Mouse (Mus musculus) adrenal gland, postnatal 36 days (tissue): ENCODE measurements around the gene Gpr162. TPM values are rescaled to one million over a fixed set of nuclear protein-coding genes. Genes with fewer than 3 reads are reported as not detected.
A peak's percentile ranks its signal among the peaks of the same experiment; 100 is the strongest.
"Not testable (repeated sequence)": the region's sequence is repeated elsewhere in the genome, so short reads cannot be mapped to it uniquely, and the experiment has no call there.

ENCODE experiments used
- DNase-seq, 2 experiments: peaks; one replicate each; pipeline ENCODE4 v3.0.0; 2021; ENCODE audit warnings: mixed read lengths in 1 of 2
- long read RNA-seq, 2 experiments: library from polyadenylated mRNA; stranded (forward); transcript quantifications; one replicate each; pipeline ENCODE4 v2.0.0; 2021; ENCODE audit warnings: borderline sequencing depth in 2 of 2
- total RNA-seq, 2 experiments: library from RNA; stranded (reverse); gene quantifications; 2 replicates each; pipeline ENCODE4 v1.2.3; 2021

Gene Gpr162
- total RNA-seq: 1 to 10 TPM in 1 of 2 experiments, under 1 TPM in 1; 0.89 to 1.2 TPM
- long read RNA-seq, experiment 1, partial matches to known transcripts: 0 of 2 reads
- long read RNA-seq, experiment 1, other reads (novel, unspliced or antisense): 2 of 2 reads
- long read RNA-seq, experiment 2: 0 reads

DNA sequence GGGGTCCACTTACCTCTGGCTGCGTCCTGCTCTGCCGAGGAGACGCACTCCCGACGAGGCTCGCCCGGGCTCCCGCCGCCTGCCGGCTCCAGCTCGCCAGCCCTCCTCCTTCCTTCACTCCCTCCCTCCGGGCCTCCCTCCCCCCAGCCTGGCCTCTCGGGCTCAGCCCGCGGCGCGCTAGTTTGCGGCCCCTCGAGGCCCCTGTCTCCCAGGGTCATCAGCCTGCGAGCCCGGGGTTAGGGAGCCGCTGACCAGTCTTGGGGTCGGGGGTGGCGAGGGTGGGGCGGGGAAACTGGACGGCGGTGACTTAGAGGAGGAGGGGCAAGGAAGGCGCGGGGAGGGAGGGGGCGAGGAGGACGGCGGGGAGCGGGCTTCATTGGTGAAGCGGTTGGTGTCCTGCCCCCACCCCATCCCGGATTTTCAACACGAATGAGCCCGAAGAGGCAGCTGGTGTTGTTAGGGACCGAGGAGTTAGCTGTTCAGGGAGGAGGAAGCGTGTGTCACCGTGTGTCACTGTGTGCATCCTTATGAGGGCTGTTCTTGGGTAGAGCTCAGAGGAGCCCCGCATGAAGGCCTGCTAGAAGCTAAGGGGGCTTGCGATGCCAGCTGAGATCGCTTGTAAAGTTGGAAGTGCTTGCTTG lies at the start of gene Gpr162:
Gpr162 (minus strand) TSS at position 326 of the 641 bp plus-strand sequence.
- peak; percentile 72 to 79 for DNase-seq

DNA sequence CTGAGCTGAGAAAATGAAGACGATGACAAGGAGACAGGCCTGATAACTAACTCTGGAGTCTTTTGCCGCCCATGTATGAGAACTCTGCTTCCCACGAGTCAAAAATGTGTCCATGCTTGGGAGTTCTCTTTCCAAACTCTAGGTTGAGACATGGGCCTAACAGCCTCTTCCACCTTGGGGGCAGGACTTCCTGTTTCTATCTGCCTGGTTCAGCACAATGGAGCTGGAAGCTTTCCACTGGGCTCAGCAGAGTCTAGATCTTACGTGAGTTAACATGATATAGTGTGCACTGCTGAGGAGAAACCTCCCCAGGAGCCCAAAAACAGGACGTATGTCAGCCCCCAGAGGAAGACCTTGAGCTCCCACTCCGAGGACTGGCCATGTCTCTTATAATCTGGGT lies 49.4 kb upstream of the Gpr162 start:
- no peak for DNase-seq

DNA sequence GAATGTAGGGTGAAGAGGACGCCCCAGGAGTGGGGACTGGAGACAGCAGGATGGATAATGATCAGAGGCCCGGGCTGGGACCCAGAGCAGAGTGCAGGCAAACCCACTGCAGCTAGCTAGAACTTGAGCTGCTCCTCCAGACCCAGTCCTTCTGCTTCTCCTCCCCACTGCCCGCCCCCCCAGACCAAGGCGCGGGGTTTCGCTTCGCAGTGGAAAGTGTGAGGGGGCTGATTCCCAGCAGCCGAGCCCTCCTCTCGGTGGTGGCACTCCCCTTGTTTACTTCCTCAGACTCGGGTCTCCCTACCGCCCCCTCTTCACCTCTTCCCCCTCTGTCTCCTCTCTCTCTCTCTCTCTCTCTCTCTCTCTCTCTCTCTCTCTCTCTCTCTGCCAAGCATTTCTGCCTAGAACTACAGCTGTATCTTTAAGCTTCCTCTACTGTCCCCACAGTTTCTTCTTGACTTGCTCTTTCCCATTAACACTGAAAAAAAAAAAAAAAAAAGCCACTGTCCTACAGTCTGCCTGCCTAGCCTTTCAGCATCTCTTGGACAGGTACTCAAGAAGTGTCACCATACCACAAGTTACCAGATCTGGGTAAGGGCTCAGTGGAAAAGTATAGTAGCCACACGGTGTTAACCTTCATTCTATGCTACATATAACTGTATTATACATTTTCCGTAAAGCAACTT lies 47.9 kb upstream of the Gpr162 start, which contains the start of gene Lag3:
Lag3 (minus strand) TSS at position 173 of the 686 bp plus-strand sequence.
- no peak for DNase-seq

- DNase-seq: no peak
Observed at GRCm38 (mm10) chr6:124910032-124910431, 46.2 kb upstream of the Gpr162 start.

DNA sequence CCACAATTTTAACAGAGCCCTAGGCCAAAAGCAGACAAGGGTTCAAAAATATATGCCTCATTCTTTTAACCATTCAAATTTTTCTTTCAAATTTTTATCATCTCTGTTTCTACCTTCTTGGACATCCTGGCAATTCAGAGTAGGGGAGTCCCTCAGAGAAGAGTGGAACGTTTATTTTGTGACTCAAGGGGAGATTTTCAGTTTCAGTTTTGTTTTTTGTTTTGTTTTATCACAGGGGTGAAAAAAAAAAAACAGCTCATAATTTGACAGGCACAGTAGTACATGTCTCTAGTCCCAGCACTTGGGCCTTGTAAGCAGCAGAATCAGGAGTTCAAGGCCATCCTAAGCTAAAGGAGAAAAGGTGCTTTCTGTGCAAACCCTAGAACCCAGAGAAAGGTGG lies 44.0 kb upstream of the Gpr162 start:
- DNase-seq: no peak

DNA sequence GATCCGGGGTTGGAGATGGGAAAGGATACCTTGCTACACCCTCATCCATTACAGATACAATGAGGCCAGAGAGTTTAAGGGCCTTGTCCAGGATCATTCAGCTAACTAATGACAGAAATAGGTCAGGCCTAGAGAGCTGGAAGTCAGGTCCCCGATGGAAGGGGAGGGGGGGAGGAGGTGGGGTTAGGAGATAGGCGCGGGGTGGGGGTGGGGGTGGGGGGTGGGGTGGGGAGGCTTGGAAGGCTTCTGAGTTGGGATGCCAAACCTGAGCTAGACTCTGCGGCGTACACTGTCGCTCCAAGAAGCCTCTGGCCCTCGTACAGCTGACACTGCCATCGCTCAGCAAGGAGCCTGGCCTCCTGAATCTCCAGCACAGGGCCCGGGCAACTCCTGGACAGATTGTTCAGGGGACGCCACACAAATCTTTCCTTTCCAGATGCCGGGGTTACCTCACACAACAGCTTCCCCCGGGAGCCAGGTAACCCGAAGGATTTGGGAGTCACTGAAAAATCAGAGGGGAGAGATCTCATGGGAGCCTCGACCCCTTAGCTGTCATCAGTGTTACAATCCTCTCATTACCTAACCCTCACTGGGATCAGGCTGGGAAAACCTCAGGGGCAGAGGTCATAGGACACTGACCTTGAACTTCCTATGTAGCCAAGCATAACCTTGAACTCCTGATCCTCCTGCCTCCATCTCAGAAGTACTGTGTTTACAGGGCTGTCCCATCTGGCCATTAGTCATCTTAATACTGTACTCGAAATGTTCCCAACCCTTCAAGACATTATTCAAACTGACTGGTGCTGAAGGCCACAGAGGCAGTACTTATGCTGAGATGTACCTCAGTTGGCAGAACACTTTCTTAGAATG lies 41.4 kb upstream of the Gpr162 start:
- DNase-seq: no peak

DNA sequence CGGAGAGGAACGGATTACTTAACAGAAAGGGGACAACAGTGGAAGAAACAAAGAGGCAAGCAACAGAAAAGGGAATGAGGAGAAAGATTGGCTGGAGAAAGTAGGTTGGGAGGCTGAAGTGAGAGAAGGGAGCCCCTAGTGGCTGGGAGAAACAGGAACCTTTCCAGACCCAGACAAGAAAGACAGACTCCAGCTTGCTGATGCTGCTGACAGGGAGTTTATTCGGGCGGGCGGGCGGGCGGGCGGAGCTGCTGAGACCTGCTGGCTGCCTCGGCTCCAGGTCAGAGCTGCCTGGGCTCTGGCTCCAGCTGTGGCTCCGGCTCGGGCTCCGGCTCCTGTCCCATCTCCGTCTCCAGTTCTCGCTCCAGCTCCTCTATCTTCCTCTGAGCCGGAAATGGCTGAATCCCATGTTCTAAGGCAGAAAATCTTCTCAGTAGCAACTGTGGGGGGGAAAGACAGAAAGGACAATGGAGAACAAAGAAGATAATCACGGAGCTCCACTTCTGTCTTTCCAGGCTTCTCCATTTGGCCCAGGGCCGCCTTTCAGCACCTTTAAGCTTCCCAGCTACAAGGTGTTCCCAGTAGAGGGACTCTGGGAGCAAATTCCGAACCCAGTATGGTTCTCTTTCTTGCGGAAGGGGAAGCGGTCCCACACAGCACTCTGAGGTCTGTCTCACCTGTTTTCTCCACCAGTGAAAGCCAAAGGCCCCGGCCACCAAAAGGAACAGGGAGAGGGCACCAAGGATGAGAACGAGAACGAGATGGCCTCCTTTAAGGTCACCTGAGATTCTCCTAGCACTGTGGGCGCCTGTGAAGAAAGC lies 40.6 kb upstream of the Gpr162 start:
- DNase-seq: peak; percentile 51 to 82

DNA sequence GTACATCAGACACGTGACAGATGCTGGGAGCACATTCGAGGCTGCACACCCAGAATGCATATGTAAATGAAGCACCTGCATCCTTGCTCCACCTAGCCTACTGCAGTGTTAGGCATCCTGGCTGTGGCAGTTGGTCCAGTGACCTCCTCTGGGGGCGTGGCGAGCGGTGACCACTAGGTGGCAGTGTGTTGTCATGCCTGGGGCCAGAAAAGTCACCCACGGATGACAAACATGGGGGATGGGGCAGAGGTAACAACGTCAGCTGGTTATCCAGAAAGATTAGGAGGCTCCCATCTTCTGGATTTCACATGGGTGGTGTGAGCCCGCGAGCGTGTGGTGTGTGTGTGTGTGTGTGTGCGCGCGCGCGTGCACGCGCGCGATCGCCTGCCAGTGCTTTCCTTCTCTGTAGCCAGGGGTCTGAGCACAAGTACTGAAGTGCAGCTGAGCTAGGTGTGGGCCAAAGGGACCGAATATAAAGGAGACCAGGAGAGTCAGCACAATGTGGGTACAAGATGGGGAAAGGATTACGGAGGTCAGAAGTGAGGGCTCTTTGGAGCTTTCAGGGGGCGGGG lies 39.9 kb upstream of the Gpr162 start:
- DNase-seq: peak; percentile 97

- DNase-seq: no peak
Observed at GRCm38 (mm10) chr6:124901851-124902250, 38.1 kb upstream of the Gpr162 start.

DNA sequence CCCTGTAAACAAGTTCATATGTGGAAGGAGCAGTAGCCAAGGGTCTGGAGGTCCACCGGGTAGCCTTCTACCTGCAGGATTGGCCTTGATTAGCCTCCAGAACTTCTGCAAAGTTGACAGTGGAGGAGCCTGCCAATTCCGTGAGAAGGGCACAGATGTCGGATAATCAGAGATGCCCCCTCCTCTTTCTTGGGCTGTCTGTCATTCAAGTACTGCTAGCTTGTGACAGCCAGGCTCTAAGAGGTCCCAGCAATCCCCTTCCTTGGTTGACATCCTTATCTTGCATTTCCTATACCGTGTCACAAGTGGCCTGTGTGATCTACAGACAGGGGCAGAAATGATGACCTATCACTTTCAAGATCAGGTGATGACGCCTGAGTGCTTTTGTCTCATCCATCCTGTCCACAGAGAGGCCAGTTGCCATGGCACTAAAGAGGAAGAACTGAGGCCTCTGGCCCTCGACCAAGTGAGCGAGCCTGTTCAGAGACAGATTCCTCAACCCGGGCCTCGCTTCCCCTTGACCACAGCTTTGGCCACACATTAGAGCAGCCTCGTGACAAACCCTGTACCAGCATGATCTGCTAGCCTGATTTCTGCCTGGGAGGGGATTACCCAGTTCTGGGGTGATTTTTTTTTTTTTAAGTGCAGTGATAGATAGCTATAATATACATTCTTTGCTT lies 37.2 kb upstream of the Gpr162 start:
- DNase-seq: no peak

DNA sequence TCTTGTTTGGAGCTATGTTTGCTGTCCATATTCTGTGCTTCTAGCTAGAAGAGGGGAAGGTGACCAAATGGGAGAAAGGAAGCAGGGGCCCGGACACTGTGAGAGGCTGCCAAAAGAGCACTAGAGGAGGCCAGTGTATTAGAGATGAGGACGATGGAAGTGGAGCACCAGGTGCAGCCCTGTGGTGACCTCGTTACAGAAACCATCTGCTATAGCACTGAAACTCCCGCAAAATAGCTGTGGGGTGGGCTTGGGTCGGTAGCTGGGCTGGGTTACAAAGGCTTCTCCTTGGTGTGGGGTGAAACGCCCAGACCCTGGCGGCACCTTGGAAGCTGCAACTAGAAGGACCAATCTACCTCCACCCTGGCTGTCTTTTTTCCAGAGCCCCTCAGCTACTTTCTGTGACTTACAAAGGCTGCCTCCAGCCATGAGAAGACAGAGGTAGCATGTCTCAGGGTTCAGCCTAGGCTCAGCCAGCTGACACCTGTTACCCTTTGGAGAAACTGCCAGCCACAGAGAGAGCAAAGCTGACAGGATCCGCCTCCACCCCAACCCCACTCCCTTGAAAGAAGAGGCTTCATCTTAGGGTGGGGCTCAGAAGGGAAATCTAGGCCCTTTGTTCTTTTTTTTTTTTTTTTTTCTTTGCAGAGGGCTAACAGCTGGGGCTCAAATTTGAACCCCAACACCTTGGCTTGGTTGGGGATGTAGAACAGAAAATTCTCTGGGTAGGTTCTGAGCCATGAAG lies 36.4 kb upstream of the Gpr162 start:
- DNase-seq: no peak

DNA sequence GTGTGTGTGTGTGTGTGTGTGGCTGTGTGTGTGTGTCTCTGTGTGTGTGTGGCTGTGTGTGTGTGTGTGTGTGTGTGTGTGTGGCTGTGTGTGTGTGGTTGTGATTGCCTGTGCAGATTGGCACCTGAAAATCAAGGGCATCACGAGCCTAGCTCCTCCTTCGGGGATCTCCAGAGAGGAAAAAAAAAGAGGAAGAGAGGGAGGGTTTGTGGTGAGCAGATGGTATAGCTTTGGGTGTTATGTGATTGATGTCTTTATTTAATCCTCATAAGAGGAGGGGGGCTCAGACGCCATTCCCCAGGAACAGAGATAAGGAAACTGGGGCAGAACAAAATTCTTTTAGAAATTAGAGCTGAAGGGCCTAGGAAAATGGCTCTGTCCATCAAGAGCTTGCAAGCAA lies 34.6 kb upstream of the Gpr162 start:
- DNase-seq: no peak

- DNase-seq: not testable (repeated sequence)
Observed at GRCm38 (mm10) chr6:124894113-124894512, 30.3 kb upstream of the Gpr162 start.

DNA sequence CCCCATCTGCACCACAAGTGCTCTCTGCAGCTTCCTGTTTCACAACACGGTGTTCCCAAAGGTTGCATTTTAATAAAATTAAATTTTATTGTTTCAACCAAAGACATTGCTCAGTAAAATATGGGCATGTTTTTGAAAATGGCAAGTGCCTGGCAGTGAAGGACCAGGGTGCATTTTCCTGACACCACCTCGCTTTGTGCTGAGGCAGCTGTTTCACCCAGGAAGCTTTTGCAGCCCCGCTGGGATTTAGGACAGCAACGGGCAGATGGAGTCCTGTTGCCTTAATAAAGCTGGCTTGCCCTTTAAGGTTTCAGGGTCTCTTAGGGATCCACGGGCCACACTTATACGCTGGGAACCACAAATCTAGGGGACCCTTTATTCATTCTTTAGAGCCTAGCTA lies 27.2 kb upstream of the Gpr162 start:
- no peak for DNase-seq

DNA sequence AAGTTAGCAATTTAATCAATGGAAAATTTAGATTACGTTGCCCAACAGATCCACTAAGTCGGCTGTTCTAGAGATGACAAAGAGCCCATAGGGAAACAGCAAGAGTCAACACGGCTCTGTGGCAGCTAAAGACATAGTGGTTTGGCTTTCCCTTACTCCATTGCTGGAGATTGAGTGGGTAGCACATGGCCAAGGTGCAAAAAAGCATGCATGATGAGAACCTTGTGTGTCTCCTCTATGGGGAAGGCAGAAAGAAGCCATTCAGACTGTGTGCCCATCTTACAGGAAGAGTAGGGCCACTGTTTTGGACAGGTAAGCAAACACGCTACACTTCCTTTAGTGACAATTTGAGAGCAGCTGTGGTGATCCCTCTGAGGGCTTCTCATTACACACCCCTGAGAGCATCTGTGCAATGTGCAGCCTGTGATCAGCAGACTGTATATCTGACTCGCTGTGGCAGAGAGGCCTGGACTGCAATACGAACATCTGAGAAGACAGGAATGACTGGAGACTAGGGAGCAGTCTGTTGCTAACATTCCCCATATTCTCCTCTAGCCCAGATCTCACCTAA lies 24.9 kb upstream of the Gpr162 start:
- no peak for DNase-seq

GRCm38 (mm10) chr6:124887986-124888385 lies 24.2 kb upstream of the Gpr162 start, which contains the start of gene Cd4:
Cd4 (minus strand) TSS chr6:124888221.
- no peak for DNase-seq

DNA sequence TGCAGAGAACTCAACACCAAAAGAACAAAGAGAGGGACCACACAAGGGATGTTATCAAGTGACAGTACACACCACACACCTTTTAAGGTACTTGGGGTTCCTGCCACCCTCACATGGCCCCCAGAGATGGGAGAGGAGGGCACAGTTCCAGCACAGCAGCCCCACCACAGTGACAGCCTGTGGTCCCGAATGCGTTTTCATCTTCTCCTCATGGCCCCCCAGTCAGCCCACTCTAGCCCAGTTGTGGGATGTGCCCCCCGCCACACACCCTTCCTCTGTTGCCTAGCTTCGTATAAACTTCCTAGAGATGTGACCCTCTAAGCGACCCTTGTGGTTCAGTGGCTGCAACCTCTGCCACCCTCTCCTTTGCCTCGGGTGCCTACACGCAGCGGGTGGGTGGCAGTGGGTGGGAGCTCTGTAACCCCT lies 22.2 kb upstream of the Gpr162 start:
- no peak for DNase-seq

GRCm38 (mm10) chr6:124884714-124885500 lies 21.1 kb upstream of the Gpr162 start:
- no peak for DNase-seq

- no peak for DNase-seq
Observed at GRCm38 (mm10) chr6:124883351-124883750, 19.6 kb upstream of the Gpr162 start.
